Mouse (Mus musculus): ENCODE measurements at regions not wholly inside any gene's neighbourhood (a gene's known extent, or its start where the extent isn't known, plus 50 kb on each side); places are given as distances from the start of the nearest gene placed in this dataset.

- TF ChIP-seq CTCF (IDR thresholded peaks at IDR 0.05; ENCODE audit: extremely low read depth, insufficient read depth, insufficient read length, insufficient replicate concordance) (no peak), POLR2A (IDR thresholded peaks at IDR 0.05; ENCODE audit: low read depth, low read length) (no peak)
These were observed 85.8 kb upstream of the Pard3b start for GRCm38 (mm10) chr1:61552577-61553517.
